Mouse (Mus musculus) naive thymus-derived CD4-positive, alpha-beta T cell, adult 2 months (primary cell): ENCODE results near the gene Prr15l.

Experiments used
- DNase-seq: peaks from one replicate; pipeline ENCODE4 v3.0.0-alpha.2; 2011; ENCODE audit warnings: low read depth

Prr15l gene

DNA sequence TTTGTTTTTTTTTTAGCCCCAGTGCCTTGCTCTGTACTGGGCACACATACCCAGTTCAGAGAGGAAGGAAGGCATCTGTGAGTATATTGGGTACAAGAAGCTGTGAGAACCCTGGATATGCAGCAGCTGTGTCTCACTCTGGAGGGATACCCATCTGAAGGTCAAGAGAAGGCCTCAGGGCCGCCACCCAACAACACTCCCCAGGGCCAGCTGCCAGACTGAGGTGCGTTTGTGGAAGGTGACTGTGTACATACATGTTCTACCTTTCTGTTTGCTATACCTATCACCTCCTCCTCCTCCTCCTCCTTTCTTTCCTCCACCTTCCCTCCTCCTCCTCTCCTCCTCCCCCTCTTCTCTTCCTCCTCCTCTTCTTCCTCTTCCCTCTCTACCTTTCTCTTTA, at the start of gene Prr15l:
TSS of gene Prr15l (plus strand) at position 17 of the 400 bp plus-strand sequence.
- no peak for DNase-seq

GRCm38 (mm10) chr11:96878715-96879114, 49.2 kb upstream of the Prr15l start:
- DNase-seq: no peak

DNA sequence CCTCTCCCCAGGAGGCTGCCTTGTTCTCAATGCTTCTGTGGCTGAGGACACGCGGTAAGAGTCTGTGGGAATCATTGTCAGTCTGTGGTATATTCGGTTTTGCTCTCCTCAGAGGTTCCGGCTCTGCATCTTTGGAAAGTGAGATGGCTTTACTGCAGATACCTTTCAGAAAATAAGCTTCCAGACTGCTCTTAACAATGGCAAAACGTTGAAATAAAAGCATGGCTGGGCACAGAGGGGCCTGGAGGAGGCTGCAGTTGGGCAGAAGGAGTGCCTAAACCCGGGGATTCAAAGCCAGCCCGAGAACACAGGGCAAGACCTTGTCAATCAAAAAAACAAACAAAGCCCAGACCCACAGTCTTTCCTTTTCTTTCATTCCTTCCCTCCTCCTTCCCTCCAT, 48.5 kb upstream of the Prr15l start:
- no peak for DNase-seq

DNA sequence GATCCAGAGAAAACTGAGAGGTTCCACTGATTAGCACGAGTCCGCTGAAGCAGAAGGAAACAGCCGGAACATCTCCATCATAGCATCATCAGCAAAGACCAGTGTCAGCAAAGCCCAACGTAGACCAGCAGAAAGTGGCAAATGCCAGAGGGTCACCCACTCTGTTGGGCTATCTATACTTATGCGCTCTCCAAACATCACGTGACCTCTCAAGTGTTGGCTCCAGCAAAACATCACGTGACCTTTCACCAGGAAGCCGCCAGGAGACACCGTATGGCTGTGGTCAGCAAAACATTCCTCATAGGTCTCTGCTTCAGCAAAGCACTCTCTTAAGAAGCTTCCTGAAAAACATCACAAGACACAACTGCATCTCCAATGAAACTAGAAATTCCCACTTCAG, 47.6 kb upstream of the Prr15l start:
- DNase-seq: no peak

DNA sequence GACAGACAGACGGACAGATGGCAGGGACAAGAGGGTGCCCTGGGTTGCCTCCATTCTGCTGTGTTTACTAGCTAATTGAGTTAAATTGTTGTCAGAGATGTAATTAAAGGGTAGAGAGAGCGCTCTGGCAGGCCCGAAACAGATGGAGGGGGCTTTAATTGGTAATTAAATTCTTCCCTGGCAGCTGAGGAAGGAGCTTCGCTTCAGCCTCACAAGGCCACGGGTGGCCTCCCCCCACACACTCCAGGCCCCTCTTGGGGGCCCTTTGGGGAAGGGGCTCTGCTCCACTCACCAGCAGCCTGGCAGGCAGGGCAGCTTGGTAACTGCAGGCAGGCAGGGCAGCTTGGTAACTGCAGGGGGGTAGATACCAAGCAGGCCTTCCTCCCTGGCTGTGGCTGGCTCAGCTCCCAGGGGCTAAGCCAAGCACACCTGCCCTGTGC, 42.0 kb upstream of the Prr15l start:
- no peak for DNase-seq

DNA sequence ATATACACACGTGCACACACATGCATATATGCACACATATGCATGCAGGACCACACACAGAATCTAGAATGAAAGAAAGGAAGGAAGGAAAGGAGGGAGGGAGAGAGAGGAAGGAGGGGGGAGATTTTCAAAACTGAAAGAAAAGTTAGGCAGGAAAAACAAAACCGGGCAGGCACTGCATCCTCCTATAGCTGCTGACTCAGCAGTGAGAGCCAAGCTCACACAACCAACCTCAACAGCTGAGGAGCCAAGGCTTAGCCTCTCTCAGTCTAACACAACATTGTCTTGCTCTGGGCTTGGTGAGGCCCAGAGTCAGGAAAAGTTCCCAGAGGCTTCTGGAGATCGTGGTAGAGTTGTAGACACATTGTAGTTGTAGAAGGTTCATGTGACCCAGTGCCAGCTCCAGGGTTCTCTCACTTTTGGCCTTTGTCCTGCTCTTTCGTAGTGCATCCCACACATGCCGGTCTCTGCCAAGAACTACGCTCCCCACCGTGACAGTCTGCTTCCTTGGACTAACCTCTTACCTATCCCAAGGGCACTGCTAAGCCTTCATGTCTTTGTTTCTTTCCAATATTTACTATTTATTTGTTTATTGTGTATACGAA, 40.9 kb upstream of the Prr15l start:
- DNase-seq: no peak

DNA sequence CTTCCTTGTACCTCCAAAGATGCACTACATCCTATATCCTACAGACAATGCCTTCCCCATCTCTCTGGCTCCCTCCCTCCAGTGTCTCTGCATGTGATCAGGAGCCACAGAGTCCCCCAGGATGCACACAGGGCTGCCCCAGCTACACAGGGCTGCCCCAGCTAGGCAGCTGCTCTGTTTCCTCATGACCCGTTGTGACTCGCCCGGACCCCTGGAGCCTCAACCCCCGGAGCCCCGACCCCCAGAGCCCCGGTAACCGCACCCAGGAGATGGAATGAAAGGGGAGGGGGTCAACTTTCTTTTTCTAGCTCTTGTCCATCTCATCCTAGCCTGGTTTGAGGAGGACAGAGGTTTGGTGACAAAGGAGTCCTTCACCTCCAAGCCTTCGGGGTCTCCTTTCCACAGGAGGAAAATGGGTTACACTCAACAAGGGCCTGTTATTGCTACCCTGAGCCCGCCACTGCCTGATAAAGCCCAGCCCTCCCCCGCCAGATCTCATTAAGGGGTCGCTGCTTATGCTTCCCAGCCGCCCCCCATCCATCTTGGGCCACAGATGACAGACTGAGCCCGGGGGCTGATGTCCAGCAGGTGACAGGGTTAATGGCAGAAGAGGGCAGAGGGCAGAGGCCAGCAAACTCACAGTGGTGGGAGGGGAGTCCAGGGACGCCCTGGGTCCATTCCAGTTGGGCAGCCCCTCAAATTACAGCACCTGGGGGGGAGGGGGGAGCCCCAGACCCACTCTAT, 35.9 kb upstream of the Prr15l start:
- no peak for DNase-seq

DNA sequence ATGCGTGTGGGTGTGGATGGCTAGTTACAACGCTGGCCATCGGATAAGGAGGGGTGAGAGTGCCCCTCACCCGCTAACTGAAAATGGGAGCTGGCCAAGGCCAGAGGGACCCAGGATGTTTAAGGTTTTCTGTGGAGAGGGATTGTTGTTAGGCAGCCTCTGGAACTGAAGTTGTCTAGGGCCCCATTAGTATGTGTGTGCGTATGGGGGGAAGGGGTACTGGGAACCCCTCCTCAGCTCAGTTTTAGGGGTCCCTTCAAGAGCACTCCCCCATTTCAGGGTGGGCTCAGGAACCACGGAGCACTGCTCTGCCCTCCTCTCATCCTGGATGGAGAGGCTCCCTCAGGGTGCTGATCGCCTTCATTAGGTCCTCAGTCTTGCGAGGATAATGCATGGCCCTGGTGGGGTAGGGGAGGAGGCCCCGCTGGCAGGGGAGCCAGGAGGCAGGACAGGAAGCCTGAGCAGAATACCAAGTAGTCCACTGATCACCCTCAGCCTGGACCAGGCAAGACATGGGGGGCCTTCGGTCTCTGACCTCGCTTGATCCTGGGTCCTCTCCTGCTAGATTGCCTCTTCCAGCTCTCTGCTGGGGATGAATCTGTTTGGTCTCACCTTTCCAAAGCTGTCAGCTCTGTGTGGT, 34.6 kb upstream of the Prr15l start:
- no peak for DNase-seq

GRCm38 (mm10) chr11:96895886-96896285, 32.0 kb upstream of the Prr15l start:
- no peak for DNase-seq

DNA sequence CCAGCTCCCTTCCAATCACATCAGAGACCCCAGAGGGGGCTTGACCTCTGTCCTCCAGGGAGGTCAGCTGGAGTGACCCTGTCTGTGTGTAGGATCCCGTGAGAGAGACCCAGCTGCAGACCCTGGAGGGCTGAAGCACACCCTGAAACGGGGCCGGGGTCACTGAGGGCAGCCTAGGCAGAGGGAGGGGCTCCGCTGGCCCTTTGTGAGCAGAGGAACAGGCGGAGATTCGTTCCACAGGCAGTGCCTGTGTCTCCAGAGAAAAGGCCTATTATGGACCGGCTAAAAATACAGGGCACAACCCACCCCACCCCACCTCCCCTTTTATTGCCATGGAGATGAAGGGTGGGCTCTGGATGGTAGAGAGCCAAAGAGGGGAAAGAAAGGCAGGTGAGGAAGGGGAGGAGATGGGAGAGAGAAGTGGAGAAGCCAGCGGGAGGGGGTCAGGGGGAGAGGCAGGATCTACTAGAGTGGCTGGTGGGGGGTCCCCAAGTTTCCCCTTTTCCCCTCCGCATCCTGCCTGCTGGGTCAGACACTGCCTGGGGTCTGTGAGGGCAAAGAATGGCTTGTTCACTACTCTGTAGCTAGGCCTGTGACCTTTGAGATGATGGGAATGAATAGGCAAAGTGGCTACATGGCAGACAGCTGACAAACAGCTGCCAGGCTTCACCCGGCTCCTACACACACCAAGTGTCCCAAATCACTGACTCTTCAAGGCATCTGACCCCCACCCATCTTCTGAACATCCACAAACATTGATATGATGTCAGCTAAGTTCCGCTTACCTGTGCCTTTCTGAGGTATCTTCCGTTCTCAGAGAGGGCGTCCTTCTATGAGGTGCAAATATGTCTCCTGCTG, 28.2 kb upstream of the Prr15l start:
- DNase-seq: no peak

- DNase-seq: no peak
These were observed 26.6 kb upstream of the Prr15l start for GRCm38 (mm10) chr11:96901332-96901731.

- no peak for DNase-seq
These were observed 25.0 kb upstream of the Prr15l start for GRCm38 (mm10) chr11:96902639-96903635.

GRCm38 (mm10) chr11:96906431-96907161, 21.3 kb upstream of the Prr15l start:
- no peak for DNase-seq

DNA sequence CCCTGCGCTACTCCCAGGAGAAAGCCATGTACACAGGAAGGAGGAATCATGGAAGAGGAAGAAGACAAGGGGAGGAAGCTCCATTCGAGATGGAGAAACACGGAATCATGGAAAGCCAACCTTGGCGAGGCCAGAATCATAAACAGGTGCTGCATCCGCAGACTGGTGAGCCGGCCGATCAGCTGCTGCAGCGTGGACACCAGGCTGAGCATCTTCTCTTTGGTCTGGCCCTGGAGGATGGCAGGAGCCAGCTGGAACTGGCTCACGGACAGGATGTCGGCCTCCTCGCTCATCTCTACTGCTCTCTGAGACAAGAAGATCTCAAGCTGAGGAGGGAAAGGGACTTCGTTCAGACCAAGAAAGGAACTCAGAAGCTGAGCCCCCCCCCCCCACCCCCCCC, 19.3 kb upstream of the Prr15l start:
- no peak for DNase-seq

- peak; percentile 85 for DNase-seq
These were observed 17.9 kb upstream of the Prr15l start for GRCm38 (mm10) chr11:96910003-96910402.

DNA sequence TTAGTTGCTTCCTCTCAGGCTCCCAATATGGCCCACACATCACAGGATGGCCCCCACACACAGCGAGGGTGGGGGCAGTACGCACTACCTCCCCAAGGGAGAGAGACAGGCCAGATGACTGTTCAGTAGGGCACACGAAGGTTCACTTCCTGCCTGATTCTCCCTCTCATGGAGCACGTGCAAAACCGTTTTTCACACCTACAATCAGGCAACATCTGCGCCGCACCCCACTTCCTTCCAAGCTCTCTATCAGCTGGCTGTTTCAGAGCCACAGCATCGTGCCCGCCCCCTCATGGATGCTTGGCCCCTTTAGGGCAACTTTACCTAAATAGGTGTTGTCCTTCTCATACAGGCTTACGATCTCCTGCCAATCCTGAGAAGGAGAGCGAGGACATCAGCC, 15.2 kb upstream of the Prr15l start:
- peak; percentile 50 for DNase-seq

- peak; percentile 100 for DNase-seq
These were observed 11.6 kb upstream of the Prr15l start, which contains the start of gene Cdk5rap3 for GRCm38 (mm10) chr11:96916044-96916884. TSS of gene Cdk5rap3 (minus strand) at chr11:96916496.

GRCm38 (mm10) chr11:96916885-96917396, 11.0 kb upstream of the Prr15l start:
- DNase-seq: peak; percentile 36

GRCm38 (mm10) chr11:96917415-96917814, 10.5 kb upstream of the Prr15l start:
- DNase-seq: no peak
